Mouse (Mus musculus): ENCODE results near the gene Pde4d. TPM values are rescaled to one million over a fixed set of nuclear protein-coding genes. Genes with fewer than 3 reads are reported as not detected.

Pde4d gene
- polyA plus RNA-seq, 2 experiments = 11.7 to 17.3 TPM

- H3K36me3 ChIP-seq (ENCODE audit: control insufficient read depth, insufficient read depth, low read length) = no peaks in the 10 kb centered on the region
- H3K9me3 ChIP-seq (ENCODE audit: control insufficient read depth, low read length) = no peaks in the 10 kb centered on the region
- no peak overlapping the region for H3K4me2 ChIP-seq (replicated peaks; ENCODE audit: low read depth, low read length, severe bottlenecking)
- H3K9ac ChIP-seq (ENCODE audit: low read depth, low read length, severe bottlenecking) = no peak overlapping the region
- 80% methylated on average over 11 of the region's 11 CpGs for WGBS
- no peak overlapping the region for H3K4me3 ChIP-seq (replicated peaks; ENCODE audit: low read length)
- 0 out of 2 replicates have a peak, but pooled peaks cover 3% of the 10 kb centered on the region for H3K4me1 ChIP-seq (ENCODE audit: control insufficient read depth, insufficient read depth, low read length)
- DNase-seq (ENCODE audit: low spot score) = no peak
- H3K27me3 ChIP-seq (ENCODE audit: control insufficient read depth, insufficient read depth, low read length) = no peaks in the 10 kb centered on the region
- ATAC-seq (ENCODE audit: low FRiP score, low read depth) = no peak
- H3K27ac ChIP-seq (replicated peaks; ENCODE audit: low read depth, low read length) = no peak overlapping the region
- no peak for TF ChIP-seq POLR2A (IDR thresholded peaks at IDR 0.05; ENCODE audit: borderline replicate concordance, extremely low read depth, insufficient read depth, insufficient read length)
Observed at GRCm38 (mm10) chr13:109624772-109625349, 1175.1 kb downstream of the Pde4d start.

GRCm38 (mm10) chr13:109625466-109626129 is 1175.8 kb downstream of the Pde4d start:
- Histone ChIP-seq H3K4me2 (replicated peaks; ENCODE audit: low read depth, low read length, severe bottlenecking) (no peak overlapping the region), H3K9me3 (ENCODE audit: control insufficient read depth, low read length) (no peaks in the 10 kb centered on the region), H3K27ac (replicated peaks; ENCODE audit: low read depth, low read length) (no peak overlapping the region), H3K36me3 (ENCODE audit: control insufficient read depth, insufficient read depth, low read length) (no peaks in the 10 kb centered on the region), H3K27me3 (ENCODE audit: control insufficient read depth, insufficient read depth, low read length) (no peaks in the 10 kb centered on the region), H3K4me1 (ENCODE audit: control insufficient read depth, insufficient read depth, low read length) (0 out of 2 replicates have a peak, but pooled peaks cover 3% of the 10 kb centered on the region), H3K4me3 (replicated peaks; ENCODE audit: low read length) (no peak overlapping the region), H3K9ac (ENCODE audit: low read depth, low read length, severe bottlenecking) (no peak overlapping the region)
- DNase-seq (ENCODE audit: low spot score) (no peak), ATAC-seq (ENCODE audit: low FRiP score, low read depth) (no peak)
- TF ChIP-seq POLR2A (IDR thresholded peaks at IDR 0.05; ENCODE audit: borderline replicate concordance, extremely low read depth, insufficient read depth, insufficient read length) = no peak
- WGBS = 71% methylated on average over 18 of the region's 18 CpGs

GRCm38 (mm10) chr13:109627265-109627664 is 1177.5 kb downstream of the Pde4d start:
- DNase-seq (ENCODE audit: low spot score) (no peak), ATAC-seq (ENCODE audit: low FRiP score, low read depth) (no peak)
- Histone ChIP-seq H3K9ac (ENCODE audit: low read depth, low read length, severe bottlenecking) (no peak overlapping the region), H3K27me3 (ENCODE audit: control insufficient read depth, insufficient read depth, low read length) (no peaks in the 10 kb centered on the region), H3K9me3 (ENCODE audit: control insufficient read depth, low read length) (no peaks in the 10 kb centered on the region), H3K4me3 (replicated peaks; ENCODE audit: low read length) (no peak overlapping the region), H3K4me2 (replicated peaks; ENCODE audit: low read depth, low read length, severe bottlenecking) (no peak overlapping the region), H3K4me1 (ENCODE audit: control insufficient read depth, insufficient read depth, low read length) (peaks cover 8% of the 10 kb centered on the region), H3K36me3 (ENCODE audit: control insufficient read depth, insufficient read depth, low read length) (no peaks in the 10 kb centered on the region), H3K27ac (replicated peaks; ENCODE audit: low read depth, low read length) (no peak overlapping the region)
- no peak for TF ChIP-seq POLR2A (IDR thresholded peaks at IDR 0.05; ENCODE audit: borderline replicate concordance, extremely low read depth, insufficient read depth, insufficient read length)
- WGBS = 50% methylated on average over 2 of the region's 2 CpGs

- Histone ChIP-seq H3K4me2 (replicated peaks; ENCODE audit: low read depth, low read length, severe bottlenecking) (no peak overlapping the region), H3K27me3 (ENCODE audit: control insufficient read depth, insufficient read depth, low read length) (no peaks in the 10 kb centered on the region), H3K9me3 (ENCODE audit: control insufficient read depth, low read length) (no peaks in the 10 kb centered on the region), H3K36me3 (ENCODE audit: control insufficient read depth, insufficient read depth, low read length) (no peaks in the 10 kb centered on the region), H3K4me3 (replicated peaks; ENCODE audit: low read length) (no peak overlapping the region), H3K4me1 (ENCODE audit: control insufficient read depth, insufficient read depth, low read length) (peaks cover 19% of the 10 kb centered on the region), H3K9ac (ENCODE audit: low read depth, low read length, severe bottlenecking) (no peak overlapping the region), H3K27ac (replicated peaks; ENCODE audit: low read depth, low read length) (no peak overlapping the region)
- DNase-seq (ENCODE audit: low spot score) (no peak), ATAC-seq (ENCODE audit: low FRiP score, low read depth) (no peak)
- TF ChIP-seq POLR2A (IDR thresholded peaks at IDR 0.05; ENCODE audit: borderline replicate concordance, extremely low read depth, insufficient read depth, insufficient read length) = no peak
- WGBS = 93% methylated on average over 4 of the region's 4 CpGs
Observed at GRCm38 (mm10) chr13:109628606-109629005, 1178.9 kb downstream of the Pde4d start.

- H3K27me3 ChIP-seq (ENCODE audit: control insufficient read depth, insufficient read depth, low read length) = no peaks in the 10 kb centered on the region
- TF ChIP-seq POLR2A (IDR thresholded peaks at IDR 0.05; ENCODE audit: borderline replicate concordance, extremely low read depth, insufficient read depth, insufficient read length) = no peak
Observed at GRCm38 (mm10) chr13:109629216-109629615, 1179.5 kb downstream of the Pde4d start.

More at GRCm38 (mm10) chr13:109629216-109629615, 1179.5 kb downstream of the Pde4d start:
- H3K9ac ChIP-seq (ENCODE audit: low read depth, low read length, severe bottlenecking) = no peak overlapping the region
- 88% methylated on average over 5 of the region's 5 CpGs for WGBS
- ATAC-seq (ENCODE audit: low FRiP score, low read depth) (no peak), DNase-seq (ENCODE audit: low spot score) (no peak)
- H3K4me2 ChIP-seq (replicated peaks; ENCODE audit: low read depth, low read length, severe bottlenecking) = no peak overlapping the region
- no peaks in the 10 kb centered on the region for H3K9me3 ChIP-seq (ENCODE audit: control insufficient read depth, low read length)
- H3K27ac ChIP-seq (replicated peaks; ENCODE audit: low read depth, low read length) = no peak overlapping the region
- no peaks in the 10 kb centered on the region for H3K36me3 ChIP-seq (ENCODE audit: control insufficient read depth, insufficient read depth, low read length)
- H3K4me3 ChIP-seq (replicated peaks; ENCODE audit: low read length) = no peak overlapping the region
- H3K4me1 ChIP-seq (ENCODE audit: control insufficient read depth, insufficient read depth, low read length) = peaks cover 19% of the 10 kb centered on the region

Data from limb, embryonic 14.5 days (tissue).